Mouse (Mus musculus): ENCODE measurements at regions not wholly inside any gene's neighbourhood (a gene's known extent, or its start where the extent isn't known, plus 50 kb on each side); places are given as distances from the start of the nearest gene placed in this dataset.

- no peak for DNase-seq
These were observed 196.1 kb upstream of the Sulf2 start for GRCm38 (mm10) chr2:166351581-166351980.

- DNase-seq, result no peak
These were observed 193.2 kb upstream of the Sulf2 start for GRCm38 (mm10) chr2:166348654-166349053.

- DNase-seq, result no peak
These were observed 191.1 kb upstream of the Sulf2 start for GRCm38 (mm10) chr2:166346421-166347182.

GRCm38 (mm10) chr2:166343551-166344340 lies 188.3 kb upstream of the Sulf2 start:
- DNase-seq, result no peak

GRCm38 (mm10) chr2:166342407-166342806 lies 186.9 kb upstream of the Sulf2 start:
- peak; percentile 45 for DNase-seq

- DNase-seq, result no peak
These were observed 184.7 kb upstream of the Sulf2 start for GRCm38 (mm10) chr2:166340196-166340595.

- DNase-seq, result no peak
These were observed 184.0 kb upstream of the Sulf2 start for GRCm38 (mm10) chr2:166339427-166339826.

GRCm38 (mm10) chr2:166338396-166339085 lies 183.1 kb upstream of the Sulf2 start:
- no peak for DNase-seq

- no peak for DNase-seq
These were observed 182.2 kb upstream of the Sulf2 start for GRCm38 (mm10) chr2:166337666-166338065.

GRCm38 (mm10) chr2:166335702-166336101 lies 180.2 kb upstream of the Sulf2 start:
- DNase-seq, result no peak

GRCm38 (mm10) chr2:166334559-166334958 lies 179.1 kb upstream of the Sulf2 start:
- DNase-seq, result no peak

- no peak for DNase-seq
These were observed 178.4 kb upstream of the Sulf2 start for GRCm38 (mm10) chr2:166333818-166334217.

- peak; percentile 42 for DNase-seq
These were observed 177.4 kb upstream of the Sulf2 start for GRCm38 (mm10) chr2:166332748-166333417.

GRCm38 (mm10) chr2:166331192-166331591 lies 175.7 kb upstream of the Sulf2 start:
- no peak for DNase-seq

- peak; percentile 29 for DNase-seq
These were observed 174.9 kb upstream of the Sulf2 start for GRCm38 (mm10) chr2:166330364-166330763.

GRCm38 (mm10) chr2:166329556-166330340 lies 174.3 kb upstream of the Sulf2 start:
- DNase-seq, result no peak

- DNase-seq, result no peak
These were observed 171.5 kb upstream of the Sulf2 start for GRCm38 (mm10) chr2:166326932-166327331.

GRCm38 (mm10) chr2:166324954-166325353 lies 169.5 kb upstream of the Sulf2 start:
- DNase-seq, result no peak

GRCm38 (mm10) chr2:166324439-166324838 lies 169.0 kb upstream of the Sulf2 start:
- DNase-seq, result peak; percentile 84

GRCm38 (mm10) chr2:166322668-166323043 lies 167.2 kb upstream of the Sulf2 start:
- DNase-seq, result no peak

GRCm38 (mm10) chr2:166321992-166322667 lies 166.7 kb upstream of the Sulf2 start:
- DNase-seq, result peak; percentile 40

All from kidney, adult 11 months (tissue).